Mouse (Mus musculus) kidney, postnatal 0 days (tissue): ENCODE measurements around the gene Ighmbp2. TPM values are rescaled to one million over a fixed set of nuclear protein-coding genes. Genes with fewer than 3 reads are reported as not detected.

Experiments
- ATAC-seq: fragments of 200-750 bp; cut with Nextera tagmentation; replicated peaks from 2 replicates; pipeline ENCODE4 v1.8.0; 2017; ENCODE audit warnings: low read depth, moderate number of reproducible peaks, moderate TSS enrichment, moderate library complexity; ENCODE audit not compliant: low FRiP score
- DNase-seq: peaks from one replicate; pipeline ENCODE4 v3.0.0-alpha.2; 2016; ENCODE audit warnings: low spot score
- H3K27ac ChIP-seq: fragments of 300-500 bp; sonication (generic); 2 replicates; pipeline ENCODE4 v1.5.1; 2014; ENCODE audit warnings: mild to moderate bottlenecking
- H3K27me3 ChIP-seq: fragments of 300-500 bp; sonication (generic); 2 replicates; pipeline ENCODE4 v1.6.1; 2014; ENCODE audit warnings: low read length, mixed read lengths; ENCODE audit not compliant: insufficient read depth
- H3K36me3 ChIP-seq: fragments of 300-500 bp; sonication (generic); 2 replicates; pipeline ENCODE4 v1.6.1; 2014; ENCODE audit warnings: low read length, mixed read lengths; ENCODE audit not compliant: insufficient read depth
- H3K4me1 ChIP-seq: fragments of 300-500 bp; sonication (generic); replicated peaks from 2 replicates; pipeline ENCODE4 v1.6.1; 2014; ENCODE audit warnings: antibody characterized with exemption, low read length, mixed read lengths; ENCODE audit not compliant: insufficient read depth
- H3K4me2 ChIP-seq: fragments of 300-500 bp; sonication (generic); 2 replicates; pipeline ENCODE4 v1.6.1; 2014; ENCODE audit warnings: mild to moderate bottlenecking, low read length, moderate library complexity, mixed read lengths
- H3K4me3 ChIP-seq: fragments of 300-500 bp; sonication (generic); replicated peaks from 2 replicates; pipeline ENCODE4 v1.5.1; 2014; ENCODE audit warnings: low read depth, low read length
- H3K9ac ChIP-seq: fragments of 300-500 bp; sonication (generic); 2 replicates; pipeline ENCODE4 v1.6.1; 2014; ENCODE audit warnings: low read depth, low read length
- H3K9me3 ChIP-seq: fragments of 300-500 bp; sonication (generic); replicated peaks from 2 replicates; pipeline ENCODE4 v1.6.1; 2016; ENCODE audit warnings: low read length, inconsistent platforms, mixed read lengths
- CTCF ChIP-seq: IDR thresholded peaks from 2 replicates; pipeline ENCODE4 v1.5.1; 2016; ENCODE audit warnings: antibody characterized with exemption, low read depth, mild to moderate bottlenecking, moderate library complexity
- WGBS: fragments of 180-500 bp; shearing (Covaris S2); extraction: QIAGEN DNeasy Blood & Tissue Kit; methylation state at CpG from one replicate; pipeline ENCODE4 v1.1.7; 2014; 5-methylcytosine and 5-hydroxymethylcytosine counted together
- polyA plus RNA-seq: library from polyadenylated mRNA; unstranded; fragments of >200 nt; fragmentation: Nextera tagmentation; extraction: Ambion mirVana; gene quantifications from 2 replicates; pipeline ENCODE4 v1.2.1, GENCODE M21; 2015

Ighmbp2 gene
- polyA plus RNA-seq, 1 experiment from 2014 or later = 6.3 TPM

- Histone ChIP-seq H3K4me3 (peak overlapping the region; percentile 73), H3K36me3 (no peaks in the 10 kb centered on the region), H3K9ac (peak overlapping the region; percentile 81), H3K9me3 (no peaks in the 10 kb centered on the region), H3K4me1 (peaks cover 12% of the 10 kb centered on the region; the same call in 1 of the 2 replicates), H3K4me2 (peak overlapping the region; percentile 97), H3K27ac (peak overlapping the region; percentile 88), H3K27me3 (no peaks in the 10 kb centered on the region)
- 0 out of 2 replicates have a peak, but pooled peaks have one; percentile 1 for ATAC-seq
- no peak for TF ChIP-seq CTCF
- DNase-seq = no peak
- under 1% methylated on average over 34 of the region's 34 CpGs for WGBS
These were observed 41.0 kb upstream of the Ighmbp2 start for GRCm38 (mm10) chr19:3323753-3324270.

- Histone ChIP-seq H3K4me2 (peak overlapping the region; percentile 97), H3K27me3 (no peaks in the 10 kb centered on the region), H3K36me3 (no peaks in the 10 kb centered on the region), H3K4me3 (peak overlapping the region; percentile 73), H3K4me1 (peaks cover 12% of the 10 kb centered on the region; the same call in 1 of the 2 replicates), H3K9me3 (no peaks in the 10 kb centered on the region), H3K9ac (peak overlapping the region; percentile 81), H3K27ac (peak overlapping the region; percentile 88)
- TF ChIP-seq CTCF = no peak
- WGBS = under 1% methylated on average over 45 of the region's 47 CpGs
- DNase-seq (peak; percentile 86), ATAC-seq (peak; percentile 84)
These were observed 40.4 kb upstream of the Ighmbp2 start for GRCm38 (mm10) chr19:3323201-3323621.

GRCm38 (mm10) chr19:3322261-3322969 is 39.6 kb upstream of the Ighmbp2 start, which contains the start of gene Cpt1a:
Gene Cpt1a (plus strand): TSS chr19:3322334.
- TF ChIP-seq CTCF = peak; percentile 64
- Histone ChIP-seq H3K27me3 (no peaks in the 10 kb centered on the region), H3K36me3 (no peaks in the 10 kb centered on the region), H3K4me1 (peaks cover 12% of the 10 kb centered on the region; the same call in 1 of the 2 replicates), H3K9me3 (no peaks in the 10 kb centered on the region), H3K4me2 (peak within 1 kb of the TSS; percentile 97), H3K27ac (peak within 1 kb of the TSS; percentile 88), H3K9ac (peak within 1 kb of the TSS; percentile 81), H3K4me3 (peak within 1 kb of the TSS; percentile 73)
- ATAC-seq (no peak; the same call in 1 of the 2 replicates), DNase-seq (peak; percentile 61)
- WGBS = 4% methylated on average over 26 of the region's 26 CpGs

- Histone ChIP-seq H3K9ac (peak overlapping the region; percentile 9), H3K36me3 (no peaks in the 10 kb centered on the region), H3K27ac (peak overlapping the region; percentile 57; the same call in 1 of the 2 replicates), H3K4me3 (peak overlapping the region; percentile 73), H3K27me3 (no peaks in the 10 kb centered on the region), H3K9me3 (no peaks in the 10 kb centered on the region), H3K4me2 (peak overlapping the region; percentile 97), H3K4me1 (peaks cover 12% of the 10 kb centered on the region; the same call in 1 of the 2 replicates)
- 7% methylated on average over 11 of the region's 11 CpGs for WGBS
- no peak; the same call in 1 of the 2 replicates for TF ChIP-seq CTCF
- ATAC-seq = peak; percentile 11
- peak; percentile 81 for DNase-seq
These were observed 38.8 kb upstream of the Ighmbp2 start for GRCm38 (mm10) chr19:3321617-3322016.

- Histone ChIP-seq H3K4me1 (0 out of 2 replicates have a peak, but pooled peaks cover 5% of the 10 kb centered on the region), H3K36me3 (no peaks in the 10 kb centered on the region), H3K27me3 (no peaks in the 10 kb centered on the region), H3K9me3 (no peaks in the 10 kb centered on the region), H3K4me2 (no peak overlapping the region), H3K9ac (no peak overlapping the region), H3K27ac (0 out of 2 replicates have a peak overlapping the region, but pooled peaks have one; percentile 25), H3K4me3 (no peak overlapping the region)
- no peak for ATAC-seq
- TF ChIP-seq CTCF = peak; percentile 68
- no peak for DNase-seq
- 80% methylated on average over 3 of the region's 3 CpGs for WGBS
These were observed 38.0 kb upstream of the Ighmbp2 start for GRCm38 (mm10) chr19:3320801-3321200.

- Histone ChIP-seq H3K4me1 (0 out of 2 replicates have a peak, but pooled peaks cover 4% of the 10 kb centered on the region), H3K9ac (no peak overlapping the region), H3K27me3 (no peaks in the 10 kb centered on the region), H3K4me2 (no peak overlapping the region), H3K4me3 (no peak overlapping the region), H3K36me3 (no peaks in the 10 kb centered on the region), H3K27ac (no peak overlapping the region), H3K9me3 (no peaks in the 10 kb centered on the region)
- no peak for TF ChIP-seq CTCF
- 77% methylated on average over 7 of the region's 7 CpGs for WGBS
- no peak for DNase-seq
- ATAC-seq = no peak
These were observed 37.3 kb upstream of the Ighmbp2 start for GRCm38 (mm10) chr19:3320086-3320485.
